Mouse (Mus musculus): ENCODE measurements around the gene Faim. TPM values are rescaled to one million over a fixed set of nuclear protein-coding genes. Genes with fewer than 3 reads are reported as not detected.

Gene Faim
- polyA plus RNA-seq, 1 experiment from 2014 or later: 35.3 TPM

DNA sequence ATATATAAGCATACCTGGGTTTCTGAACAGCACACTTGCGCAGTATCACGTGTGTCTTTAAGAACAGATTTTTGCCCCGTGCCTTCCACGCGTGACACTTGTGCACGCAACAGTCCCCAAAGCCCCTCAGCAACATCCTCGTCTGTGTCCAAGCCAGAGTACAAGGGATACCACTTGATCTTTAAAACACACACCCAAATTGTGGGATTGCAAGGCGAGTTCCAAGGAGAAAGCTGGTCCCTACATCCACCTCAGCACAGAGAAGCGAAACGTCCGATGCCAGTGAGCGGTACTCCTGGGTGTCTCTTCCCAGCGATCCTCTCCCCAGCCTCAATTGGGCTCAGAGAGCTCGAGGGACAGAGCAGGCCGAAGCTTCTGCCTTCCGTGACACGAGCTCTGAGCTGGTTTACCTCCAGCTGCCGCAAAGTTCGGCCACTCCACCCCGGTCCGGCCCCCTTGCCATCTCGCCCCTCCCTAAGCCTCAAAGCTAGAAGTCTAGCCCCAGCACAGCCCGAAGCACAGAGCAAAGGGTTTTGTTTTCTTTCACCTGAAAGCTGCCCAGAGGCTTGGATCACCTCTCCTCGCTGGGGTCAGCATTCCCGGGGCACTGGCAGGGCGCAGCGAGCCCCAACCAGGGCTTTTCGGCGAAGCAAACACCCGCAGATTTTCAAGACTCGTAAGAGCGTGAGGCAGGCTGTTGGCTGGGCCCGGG, 31.6 kb upstream of the Faim start:
- H3K27me3 ChIP-seq (replicated peaks; ENCODE audit: insufficient read depth, low read length): peaks cover 92% of the 10 kb centered on the region
- 2% methylated on average over 33 of the region's 33 CpGs for WGBS
- H3K9ac ChIP-seq (replicated peaks; ENCODE audit: low read depth): no peak overlapping the region
- ATAC-seq (no peak), DNase-seq (ENCODE audit: low spot score) (no peak)
- peaks cover 17% of the 10 kb centered on the region for H3K4me1 ChIP-seq (ENCODE audit: insufficient read depth, low read depth, low read length)
- peak overlapping the region; percentile 39 for H3K4me3 ChIP-seq (ENCODE audit: low read depth, low read length)
- no peaks in the 10 kb centered on the region for H3K36me3 ChIP-seq (ENCODE audit: insufficient read depth, low read length)
- peak overlapping the region; percentile 67 for H3K4me2 ChIP-seq (replicated peaks; ENCODE audit: low read depth, low read length)
- H3K9me3 ChIP-seq (ENCODE audit: low read length): no peaks in the 10 kb centered on the region
- H3K27ac ChIP-seq (ENCODE audit: low read length): no peak overlapping the region
- TF ChIP-seq CTCF (IDR thresholded peaks at IDR 0.05) (no peak), EP300 (IDR thresholded peaks at IDR 0.05) (no peak)

DNA sequence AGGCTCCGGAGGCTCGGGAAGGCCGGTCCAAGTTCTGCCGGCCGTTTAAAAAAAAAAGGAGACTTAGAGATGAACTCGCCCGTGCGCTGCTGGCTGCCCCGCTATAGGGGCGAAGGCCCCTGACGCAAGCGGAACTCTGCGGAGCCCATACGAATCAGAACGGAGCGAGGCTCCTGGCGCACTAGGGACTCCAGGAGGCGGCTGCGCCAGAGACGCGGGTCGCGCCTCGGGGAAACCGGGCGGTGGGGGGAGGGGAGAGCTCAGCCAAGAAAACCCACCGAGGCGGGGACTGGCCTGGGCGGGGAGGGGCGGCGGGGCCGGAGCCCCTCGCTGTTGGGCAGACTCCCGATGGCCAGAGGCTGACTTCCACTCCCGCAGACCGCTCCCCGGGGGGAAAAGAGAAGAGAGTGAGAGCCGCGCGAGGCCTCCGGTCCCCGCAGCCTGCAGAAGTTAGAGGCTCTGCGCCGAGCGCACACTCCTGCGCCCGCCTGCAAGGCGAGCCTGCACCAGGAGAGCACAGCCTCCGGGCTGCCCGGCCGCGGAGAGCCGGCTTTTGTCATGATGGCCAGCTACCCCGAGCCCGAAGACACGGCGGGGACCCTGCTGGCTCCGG, 31.0 kb upstream of the Faim start, which contains the start of gene Foxl2:
TSS of gene Foxl2 (plus strand) at position 186 of the 613 bp plus-strand sequence.
- peak within 1 kb of the TSS; percentile 39 for H3K4me3 ChIP-seq (ENCODE audit: low read depth, low read length)
- no peak within 1 kb of the TSS for H3K9ac ChIP-seq (replicated peaks; ENCODE audit: low read depth)
- TF ChIP-seq CTCF (IDR thresholded peaks at IDR 0.05): no peak
- TF ChIP-seq EP300 (IDR thresholded peaks at IDR 0.05): no peak
- under 1% methylated on average over 49 of the region's 58 CpGs for WGBS
- no peaks in the 10 kb centered on the region for H3K36me3 ChIP-seq (ENCODE audit: insufficient read depth, low read length)
- DNase-seq (ENCODE audit: low spot score) (no peak), ATAC-seq (peak; percentile 54)
- H3K4me2 ChIP-seq (replicated peaks; ENCODE audit: low read depth, low read length): peak within 1 kb of the TSS; percentile 67
- H3K9me3 ChIP-seq (ENCODE audit: low read length): no peaks in the 10 kb centered on the region
- no peak within 1 kb of the TSS for H3K27ac ChIP-seq (ENCODE audit: low read length)
- peaks cover 96% of the 10 kb centered on the region for H3K27me3 ChIP-seq (replicated peaks; ENCODE audit: insufficient read depth, low read length)
- H3K4me1 ChIP-seq (ENCODE audit: insufficient read depth, low read depth, low read length): peaks cover 17% of the 10 kb centered on the region

DNA sequence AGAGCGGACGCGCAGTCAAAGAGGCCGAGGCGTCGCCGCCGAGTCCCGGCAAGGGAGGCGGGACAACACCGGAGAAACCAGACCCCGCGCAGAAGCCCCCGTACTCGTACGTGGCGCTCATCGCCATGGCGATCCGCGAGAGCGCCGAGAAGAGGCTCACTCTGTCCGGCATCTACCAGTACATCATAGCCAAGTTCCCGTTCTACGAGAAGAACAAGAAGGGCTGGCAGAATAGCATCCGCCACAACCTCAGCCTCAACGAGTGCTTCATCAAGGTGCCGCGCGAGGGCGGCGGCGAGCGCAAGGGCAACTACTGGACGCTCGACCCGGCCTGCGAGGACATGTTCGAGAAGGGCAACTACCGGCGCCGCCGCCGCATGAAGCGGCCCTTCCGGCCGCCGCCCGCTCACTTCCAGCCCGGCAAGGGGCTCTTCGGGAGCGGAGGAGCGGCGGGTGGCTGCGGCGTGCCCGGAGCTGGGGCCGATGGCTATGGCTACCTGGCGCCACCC, 30.4 kb upstream of the Faim start:
- Histone ChIP-seq H3K4me1 (ENCODE audit: insufficient read depth, low read depth, low read length) (peaks cover 17% of the 10 kb centered on the region), H3K27ac (ENCODE audit: low read length) (no peak overlapping the region), H3K4me3 (ENCODE audit: low read depth, low read length) (peak overlapping the region; percentile 39), H3K36me3 (ENCODE audit: insufficient read depth, low read length) (no peaks in the 10 kb centered on the region), H3K27me3 (replicated peaks; ENCODE audit: insufficient read depth, low read length) (peaks cover 96% of the 10 kb centered on the region), H3K4me2 (replicated peaks; ENCODE audit: low read depth, low read length) (peak overlapping the region; percentile 67), H3K9ac (replicated peaks; ENCODE audit: low read depth) (no peak overlapping the region), H3K9me3 (ENCODE audit: low read length) (no peaks in the 10 kb centered on the region)
- ATAC-seq (no peak), DNase-seq (ENCODE audit: low spot score) (no peak)
- 1% methylated on average over 51 of the region's 60 CpGs for WGBS
- TF ChIP-seq EP300 (IDR thresholded peaks at IDR 0.05): no peak
- TF ChIP-seq CTCF (IDR thresholded peaks at IDR 0.05): peak; percentile 38

- Histone ChIP-seq H3K4me2 (replicated peaks; ENCODE audit: low read depth, low read length) (peak overlapping the region; percentile 67), H3K4me1 (ENCODE audit: insufficient read depth, low read depth, low read length) (peaks cover 17% of the 10 kb centered on the region), H3K9ac (replicated peaks; ENCODE audit: low read depth) (no peak overlapping the region), H3K36me3 (ENCODE audit: insufficient read depth, low read length) (no peaks in the 10 kb centered on the region), H3K9me3 (ENCODE audit: low read length) (no peaks in the 10 kb centered on the region), H3K4me3 (ENCODE audit: low read depth, low read length) (peak overlapping the region; percentile 39), H3K27ac (ENCODE audit: low read length) (no peak overlapping the region), H3K27me3 (replicated peaks; ENCODE audit: insufficient read depth, low read length) (peaks cover 96% of the 10 kb centered on the region)
- ATAC-seq: peak; percentile 48
- DNase-seq (ENCODE audit: low spot score): no peak
- no peak for TF ChIP-seq CTCF (IDR thresholded peaks at IDR 0.05)
- TF ChIP-seq EP300 (IDR thresholded peaks at IDR 0.05): no peak
- under 1% methylated on average over 59 of the region's 80 CpGs for WGBS
Measured at GRCm38 (mm10) chr9:98956591-98957381, 29.4 kb upstream of the Faim start.

- DNase-seq (ENCODE audit: low spot score): no peak
Measured at GRCm38 (mm10) chr9:98957751-98958351, 28.3 kb upstream of the Faim start.

More at GRCm38 (mm10) chr9:98957751-98958351, 28.3 kb upstream of the Faim start:
- Histone ChIP-seq H3K4me2 (replicated peaks; ENCODE audit: low read depth, low read length) (no peak overlapping the region), H3K27ac (ENCODE audit: low read length) (no peak overlapping the region), H3K4me3 (ENCODE audit: low read depth, low read length) (no peak overlapping the region), H3K27me3 (replicated peaks; ENCODE audit: insufficient read depth, low read length) (peaks cover 98% of the 10 kb centered on the region), H3K9ac (replicated peaks; ENCODE audit: low read depth) (no peak overlapping the region), H3K36me3 (ENCODE audit: insufficient read depth, low read length) (no peaks in the 10 kb centered on the region), H3K9me3 (ENCODE audit: low read length) (no peaks in the 10 kb centered on the region), H3K4me1 (ENCODE audit: insufficient read depth, low read depth, low read length) (peaks cover 17% of the 10 kb centered on the region)
- TF ChIP-seq CTCF (IDR thresholded peaks at IDR 0.05) (no peak), EP300 (IDR thresholded peaks at IDR 0.05) (no peak)
- ATAC-seq: no peak
- WGBS: 2% methylated on average over 23 of the region's 23 CpGs

Data from lung, postnatal 0 days (tissue).